Mouse (Mus musculus) forebrain, embryonic 16.5 days (tissue): ENCODE measurements around the gene Aktip. TPM values are rescaled to one million over a fixed set of nuclear protein-coding genes. Genes with fewer than 3 reads are reported as not detected.

ENCODE experiments used
- ATAC-seq: fragments of 200-750 bp; cut with Nextera tagmentation; 2 replicates; pipeline ENCODE4 v1.8.0; 2017; ENCODE audit warnings: mild to moderate bottlenecking, moderate library complexity
- H3K27ac ChIP-seq: fragments of 300-500 bp; sonication (generic); 2 replicates; pipeline ENCODE4 v1.5.1; 2014; ENCODE audit warnings: low read length, control low read depth
- H3K27me3 ChIP-seq: fragments of 300-500 bp; sonication (generic); replicated peaks from 2 replicates; pipeline ENCODE4 v1.6.1; 2014; ENCODE audit warnings: low read length; ENCODE audit not compliant: control insufficient read depth, insufficient read depth
- H3K36me3 ChIP-seq: fragments of 300-500 bp; sonication (generic); 2 replicates; pipeline ENCODE4 v1.6.1; 2014; ENCODE audit not compliant: control insufficient read depth, insufficient read depth
- H3K4me1 ChIP-seq: fragments of 300-500 bp; sonication (generic); replicated peaks from 2 replicates; pipeline ENCODE4 v1.6.1; 2014; ENCODE audit warnings: low read length; ENCODE audit not compliant: control insufficient read depth, insufficient read depth
- H3K4me2 ChIP-seq: fragments of 300-500 bp; sonication (generic); 2 replicates; pipeline ENCODE4 v1.6.1; 2014; ENCODE audit warnings: mild to moderate bottlenecking, low read length, control low read depth
- H3K4me3 ChIP-seq: fragments of 300-500 bp; sonication (generic); replicated peaks from 2 replicates; pipeline ENCODE4 v1.5.1; 2014; ENCODE audit warnings: mild to moderate bottlenecking, low read length, control low read depth
- H3K9ac ChIP-seq: fragments of 300-500 bp; sonication (generic); replicated peaks from 2 replicates; pipeline ENCODE4 v1.6.1; 2014; ENCODE audit warnings: low read depth, low read length, control low read depth
- H3K9me3 ChIP-seq: fragments of 300-500 bp; sonication (generic); 2 replicates; pipeline ENCODE4 v1.6.1; 2016; ENCODE audit warnings: low read length; ENCODE audit not compliant: control insufficient read depth
- WGBS: fragments of 180-500 bp; shearing (Covaris S2); extraction: QIAGEN DNeasy Blood & Tissue Kit; methylation state at CpG from one replicate; pipeline ENCODE4 v1.1.7; 2014; 5-methylcytosine and 5-hydroxymethylcytosine counted together
- polyA plus RNA-seq: library from polyadenylated mRNA; unstranded; fragments of >200 nt; fragmentation: Nextera tagmentation; extraction: Ambion mirVana; gene quantifications from 2 replicates; pipeline ENCODE4 v1.2.1, GENCODE M21; 2015

Gene Aktip
- 148 and 151 TPM in 2 replicates for polyA plus RNA-seq

- no peaks in the 10 kb centered on the region for H3K4me1 ChIP-seq
- no peak within 1 kb of the TSS for H3K9ac ChIP-seq
- no peak within 1 kb of the TSS for H3K27ac ChIP-seq
- no peaks in the 10 kb centered on the region for H3K27me3 ChIP-seq
- no peak for ATAC-seq
- no peaks in the 10 kb centered on the region for H3K9me3 ChIP-seq
- no peaks in the 10 kb centered on the region for H3K36me3 ChIP-seq
- no peak within 1 kb of the TSS for H3K4me2 ChIP-seq
- no peak within 1 kb of the TSS for H3K4me3 ChIP-seq
- WGBS = 93% methylated on average over 7 of the region's 7 CpGs
These were observed at the start of gene Aktip for GRCm38 (mm10) chr8:91199876-91200275. Gene Aktip (minus strand): TSS chr8:91199976.

DNA sequence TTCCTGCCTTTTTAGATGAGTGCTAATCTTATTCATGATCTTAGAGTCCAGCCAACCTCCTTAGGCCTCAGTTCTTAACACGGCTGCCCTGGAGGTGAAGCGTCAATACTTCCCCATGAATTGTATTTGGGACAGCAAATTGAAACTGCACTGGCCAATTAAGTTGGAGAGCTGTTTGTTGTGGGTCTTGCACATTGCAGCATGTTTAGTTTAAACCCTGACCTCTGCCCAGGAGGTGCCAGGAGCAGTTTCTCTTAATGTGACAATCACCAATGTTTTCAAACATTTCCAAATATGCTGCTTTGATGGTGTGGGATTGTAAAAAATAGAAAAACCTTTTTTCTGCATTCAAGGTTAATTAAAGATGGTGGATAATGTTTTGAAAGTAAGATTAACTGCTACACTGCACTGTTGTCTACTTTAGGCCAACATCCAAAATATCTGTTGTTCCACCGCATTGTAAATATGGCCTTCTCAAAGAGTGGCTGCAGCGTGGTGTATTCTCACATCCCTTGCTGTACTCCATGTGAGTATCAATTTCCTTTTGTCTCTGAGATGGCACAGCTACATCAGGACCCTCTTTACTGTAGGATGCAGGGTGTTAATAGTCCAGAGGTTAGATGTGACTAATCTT is 46.2 kb upstream of the Aktip start:
- WGBS = 61% methylated on average over 4 of the region's 4 CpGs
- no peak for ATAC-seq
- Histone ChIP-seq H3K9me3 (no peaks in the 10 kb centered on the region), H3K9ac (no peak overlapping the region), H3K4me1 (no peaks in the 10 kb centered on the region; the same call in 1 of the 2 replicates), H3K27ac (no peak overlapping the region), H3K36me3 (peaks cover 4% of the 10 kb centered on the region; the same call in 1 of the 2 replicates), H3K4me2 (no peak overlapping the region), H3K27me3 (no peaks in the 10 kb centered on the region), H3K4me3 (no peak overlapping the region)

GRCm38 (mm10) chr8:91242721-91243120 is 42.9 kb upstream of the Aktip start:
- Histone ChIP-seq H3K4me2 (no peak overlapping the region), H3K27ac (no peak overlapping the region), H3K4me1 (no peaks in the 10 kb centered on the region; the same call in 1 of the 2 replicates), H3K36me3 (no peaks in the 10 kb centered on the region), H3K9ac (no peak overlapping the region), H3K9me3 (no peaks in the 10 kb centered on the region), H3K4me3 (no peak overlapping the region), H3K27me3 (no peaks in the 10 kb centered on the region)
- WGBS = 69% methylated on average over 1 of the region's 1 CpGs
- ATAC-seq = no peak

GRCm38 (mm10) chr8:91241873-91242519 is 42.2 kb upstream of the Aktip start:
- no peak for ATAC-seq
- Histone ChIP-seq H3K4me2 (no peak overlapping the region), H3K27ac (no peak overlapping the region), H3K4me3 (no peak overlapping the region), H3K4me1 (no peaks in the 10 kb centered on the region; the same call in 1 of the 2 replicates), H3K27me3 (no peaks in the 10 kb centered on the region), H3K9me3 (no peaks in the 10 kb centered on the region), H3K36me3 (no peaks in the 10 kb centered on the region), H3K9ac (no peak overlapping the region)
- WGBS = 45% methylated on average over 8 of the region's 8 CpGs

DNA sequence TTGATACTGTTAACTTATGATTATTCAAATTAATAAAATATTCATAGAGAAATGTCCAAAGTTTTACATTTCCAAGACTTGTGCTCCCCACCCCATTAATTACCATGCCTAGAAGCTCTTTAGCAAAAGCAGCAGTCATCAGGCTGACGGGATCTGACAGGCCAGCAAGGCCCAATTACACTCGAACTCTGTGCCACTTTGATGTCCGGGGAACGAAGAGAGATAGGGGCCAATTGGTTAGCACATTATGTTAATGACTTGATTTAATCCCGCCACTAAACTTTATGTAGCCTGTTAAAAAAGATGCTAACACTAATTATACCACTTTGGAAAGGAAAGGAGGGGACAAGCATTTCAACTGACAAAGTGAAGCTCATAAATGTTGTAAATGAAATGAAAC is 41.6 kb upstream of the Aktip start:
- H3K27me3 ChIP-seq = no peaks in the 10 kb centered on the region
- H3K4me2 ChIP-seq = no peak overlapping the region
- H3K4me3 ChIP-seq = no peak overlapping the region
- WGBS = 12% methylated on average over 5 of the region's 5 CpGs
- no peak overlapping the region for H3K9ac ChIP-seq
- no peaks in the 10 kb centered on the region for H3K9me3 ChIP-seq
- no peak for ATAC-seq
- H3K27ac ChIP-seq = no peak overlapping the region
- no peaks in the 10 kb centered on the region; the same call in 1 of the 2 replicates for H3K4me1 ChIP-seq
- H3K36me3 ChIP-seq = no peaks in the 10 kb centered on the region

DNA sequence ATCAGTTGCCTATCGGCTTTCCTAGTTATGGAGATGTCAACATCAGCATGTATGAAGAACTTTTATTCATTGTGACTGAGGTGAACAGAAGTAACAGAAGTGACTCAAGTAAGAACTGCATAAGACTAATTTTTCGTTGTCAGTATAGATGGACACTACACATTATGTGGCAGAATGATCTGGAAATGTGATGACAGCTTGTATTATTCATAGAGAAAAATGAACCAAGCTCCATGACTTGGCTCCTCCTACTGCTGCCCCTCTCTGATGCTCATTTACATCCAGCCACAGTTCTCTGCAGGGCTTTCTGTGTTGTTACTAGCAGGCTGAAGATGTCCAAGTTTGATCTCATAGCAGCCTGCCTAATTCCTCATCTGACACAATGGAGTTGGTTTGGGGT is 37.4 kb upstream of the Aktip start:
- Histone ChIP-seq H3K9me3 (no peaks in the 10 kb centered on the region), H3K36me3 (no peaks in the 10 kb centered on the region), H3K27ac (no peak overlapping the region), H3K27me3 (no peaks in the 10 kb centered on the region), H3K4me1 (no peaks in the 10 kb centered on the region; the same call in 1 of the 2 replicates), H3K4me2 (no peak overlapping the region), H3K9ac (no peak overlapping the region), H3K4me3 (no peak overlapping the region)
- ATAC-seq = no peak
- WGBS = 86% methylated on average over 2 of the region's 2 CpGs

- no peaks in the 10 kb centered on the region for H3K36me3 ChIP-seq
- no peaks in the 10 kb centered on the region for H3K4me1 ChIP-seq
- no peak for ATAC-seq
- no peak overlapping the region for H3K9ac ChIP-seq
- no peak overlapping the region for H3K4me2 ChIP-seq
- no peaks in the 10 kb centered on the region for H3K9me3 ChIP-seq
- H3K27me3 ChIP-seq = no peaks in the 10 kb centered on the region
- 50% methylated on average over 2 of the region's 2 CpGs for WGBS
- no peak overlapping the region for H3K27ac ChIP-seq
- no peak overlapping the region for H3K4me3 ChIP-seq
These were observed 34.3 kb upstream of the Aktip start for GRCm38 (mm10) chr8:91234097-91234496.

GRCm38 (mm10) chr8:91227421-91227841 is 27.7 kb upstream of the Aktip start:
- Histone ChIP-seq H3K9me3 (no peaks in the 10 kb centered on the region), H3K27ac (no peak overlapping the region), H3K4me3 (no peak overlapping the region), H3K4me1 (no peaks in the 10 kb centered on the region), H3K36me3 (peaks cover 3% of the 10 kb centered on the region; the same call in 1 of the 2 replicates), H3K27me3 (no peaks in the 10 kb centered on the region), H3K9ac (no peak overlapping the region), H3K4me2 (no peak overlapping the region)
- no peak for ATAC-seq
- 87% methylated on average over 7 of the region's 7 CpGs for WGBS

DNA sequence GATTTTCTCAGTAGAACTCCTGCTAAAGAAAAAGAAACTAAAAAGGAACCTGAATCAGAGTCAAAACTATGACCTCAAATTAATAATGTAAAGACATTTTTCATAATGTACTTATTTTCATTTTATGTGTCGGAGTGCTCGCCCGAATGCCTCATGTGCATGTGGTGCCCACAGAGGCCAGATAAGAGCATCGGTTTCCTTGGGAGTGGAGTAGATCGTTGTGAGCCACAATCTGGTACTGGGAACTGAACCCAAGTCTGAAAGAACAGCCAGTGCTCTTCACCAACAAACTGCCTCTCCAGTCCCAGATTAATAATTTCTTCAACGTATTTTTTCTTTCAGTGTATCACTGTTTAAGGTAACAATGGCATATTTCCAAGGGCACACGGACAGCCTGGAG is 24.5 kb upstream of the Aktip start:
- no peaks in the 10 kb centered on the region for H3K9me3 ChIP-seq
- H3K27me3 ChIP-seq = no peaks in the 10 kb centered on the region
- H3K4me1 ChIP-seq = no peaks in the 10 kb centered on the region
- H3K4me2 ChIP-seq = no peak overlapping the region
- H3K9ac ChIP-seq = no peak overlapping the region
- H3K4me3 ChIP-seq = no peak overlapping the region
- H3K27ac ChIP-seq = no peak overlapping the region
- peaks cover 3% of the 10 kb centered on the region; the same call in 1 of the 2 replicates for H3K36me3 ChIP-seq
- WGBS = 85% methylated on average over 7 of the region's 7 CpGs
- ATAC-seq = no peak
